Mouse (Mus musculus) liver, embryonic 15.5 days (tissue): ENCODE measurements at regions not wholly inside any gene's neighbourhood (a gene's known extent, or its start where the extent isn't known, plus 50 kb on each side); places are given as distances from the start of the nearest gene placed in this dataset.

Source experiments
- ATAC-seq: fragments of 200-750 bp; cut with Nextera tagmentation; 2 replicates; pipeline ENCODE4 v1.8.0; 2017; ENCODE audit warnings: moderate number of reproducible peaks, mild to moderate bottlenecking, moderate library complexity; ENCODE audit not compliant: insufficient read depth
- H3K27ac ChIP-seq: fragments of 300-500 bp; sonication (generic); replicated peaks from 2 replicates; pipeline ENCODE4 v1.5.1; 2015; ENCODE audit warnings: mild to moderate bottlenecking, inconsistent platforms
- H3K27me3 ChIP-seq: fragments of 300-500 bp; sonication (generic); 2 replicates; pipeline ENCODE4 v1.6.1; 2015; ENCODE audit warnings: mild to moderate bottlenecking, inconsistent platforms
- H3K36me3 ChIP-seq: fragments of 300-500 bp; sonication (generic); replicated peaks from 2 replicates; pipeline ENCODE4 v1.6.1; 2015; ENCODE audit warnings: moderate library complexity, mild to moderate bottlenecking, inconsistent platforms
- H3K4me1 ChIP-seq: fragments of 300-500 bp; sonication (generic); replicated peaks from 2 replicates; pipeline ENCODE4 v1.6.1; 2015; ENCODE audit warnings: inconsistent platforms
- H3K4me2 ChIP-seq: fragments of 300-500 bp; sonication (generic); 2 replicates; pipeline ENCODE4 v1.6.1; 2015; ENCODE audit warnings: moderate library complexity, mild to moderate bottlenecking, inconsistent platforms
- H3K4me3 ChIP-seq: fragments of 300-500 bp; sonication (generic); replicated peaks from 2 replicates; pipeline ENCODE4 v1.5.1; 2015; ENCODE audit warnings: mild to moderate bottlenecking, inconsistent platforms
- H3K9ac ChIP-seq: fragments of 300-500 bp; sonication (generic); 2 replicates; pipeline ENCODE4 v1.6.1; 2015; ENCODE audit warnings: moderate library complexity, mild to moderate bottlenecking, inconsistent platforms
- H3K9me3 ChIP-seq: fragments of 300-500 bp; sonication (generic); replicated peaks from 2 replicates; pipeline ENCODE4 v1.6.1; 2016; ENCODE audit warnings: inconsistent platforms
- WGBS: fragments of 180-500 bp; shearing (Covaris S2); methylation state at CpG from one replicate; pipeline ENCODE4 v1.1.7; 2015; ENCODE audit warnings: mixed read lengths; ENCODE audit not compliant: insufficient replicate concordance; 5-methylcytosine and 5-hydroxymethylcytosine counted together

- H3K4me1 ChIP-seq, result no peaks in the 10 kb centered on the region
- no peak overlapping the region for H3K4me3 ChIP-seq
- H3K27me3 ChIP-seq, result no peaks in the 10 kb centered on the region
- no peak overlapping the region for H3K9ac ChIP-seq
- no peaks in the 10 kb centered on the region for H3K9me3 ChIP-seq
- WGBS, result 79% methylated on average over 3 of the region's 3 CpGs
- no peaks in the 10 kb centered on the region for H3K36me3 ChIP-seq
- no peak overlapping the region for H3K27ac ChIP-seq
- no peak overlapping the region for H3K4me2 ChIP-seq
- ATAC-seq, result no peak
These were observed 216.4 kb downstream of the Lmx1a start for GRCm38 (mm10) chr1:167905424-167905823.

- no peak overlapping the region for H3K4me2 ChIP-seq
- 63% methylated on average over 3 of the region's 3 CpGs for WGBS
- H3K9ac ChIP-seq, result no peak overlapping the region
- H3K36me3 ChIP-seq, result no peaks in the 10 kb centered on the region
- H3K4me3 ChIP-seq, result no peak overlapping the region
- no peaks in the 10 kb centered on the region for H3K9me3 ChIP-seq
- H3K27ac ChIP-seq, result no peak overlapping the region
- ATAC-seq, result no peak
- no peaks in the 10 kb centered on the region for H3K27me3 ChIP-seq
- no peaks in the 10 kb centered on the region for H3K4me1 ChIP-seq
These were observed 223.0 kb downstream of the Lmx1a start for GRCm38 (mm10) chr1:167912074-167912473.

GRCm38 (mm10) chr1:167914982-167915561, 226.0 kb downstream of the Lmx1a start:
- Histone ChIP-seq H3K27ac (no peak overlapping the region), H3K4me2 (no peak overlapping the region), H3K9me3 (no peaks in the 10 kb centered on the region), H3K27me3 (no peaks in the 10 kb centered on the region), H3K9ac (no peak overlapping the region), H3K4me3 (no peak overlapping the region), H3K4me1 (no peaks in the 10 kb centered on the region), H3K36me3 (no peaks in the 10 kb centered on the region)
- no peak for ATAC-seq
- WGBS, result 35% methylated on average over 7 of the region's 7 CpGs

GRCm38 (mm10) chr1:167915578-167916275, 226.7 kb downstream of the Lmx1a start:
- no peak for ATAC-seq
- 41% methylated on average over 6 of the region's 6 CpGs for WGBS
- Histone ChIP-seq H3K4me2 (no peak overlapping the region), H3K9ac (no peak overlapping the region), H3K4me1 (no peaks in the 10 kb centered on the region), H3K4me3 (no peak overlapping the region), H3K27ac (no peak overlapping the region), H3K36me3 (no peaks in the 10 kb centered on the region), H3K9me3 (no peaks in the 10 kb centered on the region), H3K27me3 (no peaks in the 10 kb centered on the region)

GRCm38 (mm10) chr1:167922917-167923316, 233.9 kb downstream of the Lmx1a start:
- Histone ChIP-seq H3K4me1 (no peaks in the 10 kb centered on the region), H3K4me3 (no peak overlapping the region), H3K9ac (no peak overlapping the region), H3K36me3 (no peaks in the 10 kb centered on the region), H3K4me2 (no peak overlapping the region), H3K27me3 (no peaks in the 10 kb centered on the region; the same call in 1 of the 2 replicates), H3K9me3 (no peaks in the 10 kb centered on the region), H3K27ac (no peak overlapping the region)
- WGBS, result 76% methylated on average over 7 of the region's 7 CpGs
- no peak for ATAC-seq

- H3K36me3 ChIP-seq, result no peaks in the 10 kb centered on the region
- peaks cover 16% of the 10 kb centered on the region for H3K27me3 ChIP-seq
- H3K4me1 ChIP-seq, result no peaks in the 10 kb centered on the region
- no peaks in the 10 kb centered on the region for H3K9me3 ChIP-seq
- H3K27ac ChIP-seq, result no peak overlapping the region
- H3K4me3 ChIP-seq, result no peak overlapping the region
- H3K4me2 ChIP-seq, result no peak overlapping the region
- no peak overlapping the region for H3K9ac ChIP-seq
- no peak for ATAC-seq
- WGBS, result 22% methylated on average over 4 of the region's 4 CpGs
These were observed 239.0 kb downstream of the Lmx1a start for GRCm38 (mm10) chr1:167928060-167928467.

- H3K4me1 ChIP-seq, result no peaks in the 10 kb centered on the region
- WGBS, result 2% methylated on average over 28 of the region's 28 CpGs
- peaks cover 16% of the 10 kb centered on the region for H3K27me3 ChIP-seq
- no peak for ATAC-seq
- H3K36me3 ChIP-seq, result no peaks in the 10 kb centered on the region
- no peak overlapping the region for H3K4me3 ChIP-seq
- H3K27ac ChIP-seq, result no peak overlapping the region
- H3K4me2 ChIP-seq, result peak overlapping the region; percentile 46
- H3K9me3 ChIP-seq, result no peaks in the 10 kb centered on the region
- H3K9ac ChIP-seq, result no peak overlapping the region
These were observed 240.8 kb downstream of the Lmx1a start for GRCm38 (mm10) chr1:167929729-167930341.

- ATAC-seq, result no peak
These were observed 243.1 kb downstream of the Lmx1a start for GRCm38 (mm10) chr1:167932088-167932487.

GRCm38 (mm10) chr1:167936726-167937125, 247.7 kb downstream of the Lmx1a start:
- H3K9me3 ChIP-seq, result no peaks in the 10 kb centered on the region
- no peaks in the 10 kb centered on the region for H3K4me1 ChIP-seq
- ATAC-seq, result no peak
- H3K4me3 ChIP-seq, result no peak overlapping the region
- H3K27me3 ChIP-seq, result no peaks in the 10 kb centered on the region
- WGBS, result 52% methylated on average over 4 of the region's 4 CpGs
- H3K36me3 ChIP-seq, result no peaks in the 10 kb centered on the region
- H3K9ac ChIP-seq, result no peak overlapping the region
- H3K4me2 ChIP-seq, result no peak overlapping the region
- H3K27ac ChIP-seq, result no peak overlapping the region

More at GRCm38 (mm10) chr1:167932088-167932487, 243.1 kb downstream of the Lmx1a start:
- WGBS, result 29% methylated on average over 2 of the region's 2 CpGs
- H3K36me3 ChIP-seq, result no peaks in the 10 kb centered on the region
- H3K4me1 ChIP-seq, result no peaks in the 10 kb centered on the region
- no peak overlapping the region for H3K9ac ChIP-seq
- H3K4me2 ChIP-seq, result no peak overlapping the region
- H3K27ac ChIP-seq, result no peak overlapping the region
- no peaks in the 10 kb centered on the region for H3K9me3 ChIP-seq
- no peak overlapping the region for H3K4me3 ChIP-seq
- H3K27me3 ChIP-seq, result peaks cover 16% of the 10 kb centered on the region

- 59% methylated on average over 2 of the region's 2 CpGs for WGBS
These were observed 249.1 kb downstream of the Lmx1a start for GRCm38 (mm10) chr1:167938176-167938575.

GRCm38 (mm10) chr1:167942037-167942470, 253.0 kb downstream of the Lmx1a start:
- ATAC-seq, result no peak
- H3K27me3 ChIP-seq, result no peaks in the 10 kb centered on the region
- 44% methylated on average over 8 of the region's 8 CpGs for WGBS
- H3K36me3 ChIP-seq, result no peaks in the 10 kb centered on the region
- no peak overlapping the region for H3K4me2 ChIP-seq
- no peak overlapping the region for H3K4me3 ChIP-seq
- H3K4me1 ChIP-seq, result no peaks in the 10 kb centered on the region
- H3K27ac ChIP-seq, result no peak overlapping the region
- no peaks in the 10 kb centered on the region for H3K9me3 ChIP-seq
- H3K9ac ChIP-seq, result no peak overlapping the region

More at GRCm38 (mm10) chr1:167938176-167938575, 249.1 kb downstream of the Lmx1a start:
- Histone ChIP-seq H3K9ac (no peak overlapping the region), H3K27ac (no peak overlapping the region), H3K4me1 (no peaks in the 10 kb centered on the region), H3K9me3 (no peaks in the 10 kb centered on the region), H3K36me3 (no peaks in the 10 kb centered on the region), H3K4me2 (no peak overlapping the region), H3K27me3 (no peaks in the 10 kb centered on the region), H3K4me3 (no peak overlapping the region)
- ATAC-seq, result no peak
